Mouse (Mus musculus) thymus, adult 2 months (tissue): ENCODE measurements around the gene Yipf4.

Source experiments
- CTCF ChIP-seq: fragments of 200-500 bp; IDR thresholded peaks from 2 replicates; pipeline ENCODE4 v1.5.1; 2012; ENCODE audit warnings: mild to moderate bottlenecking, control low read depth, low read length, moderate library complexity, borderline replicate concordance; ENCODE audit not compliant: control insufficient read depth, poor library complexity, insufficient read depth; ENCODE audit errors: extremely low read depth
- POLR2A ChIP-seq: fragments of 200-500 bp; IDR thresholded peaks from 2 replicates; pipeline ENCODE4 v1.6.1; 2012; ENCODE audit warnings: mild to moderate bottlenecking, low read length, control low read depth, moderate library complexity; ENCODE audit not compliant: control insufficient read depth, poor library complexity, insufficient read depth; ENCODE audit errors: extremely low read depth

- TF ChIP-seq CTCF (no peak; the same call in 1 of the 2 replicates), POLR2A (no peak)
Observed at GRCm38 (mm10) chr17:74528648-74529532, 39.6 kb downstream of the Yipf4 start.
